Mouse (Mus musculus): Measurements from ENCODE around the gene Slc16a8. TPM values are rescaled to one million over a fixed set of nuclear protein-coding genes. Genes with fewer than 3 reads are reported as not detected.

The Slc16a8 gene
- polyA plus RNA-seq (2015; fragmentation: Nextera tagmentation; extraction: Ambion mirVana), result not detected in 2 replicates

GRCm38 (mm10) chr15:79254661-79255060 is at the start of gene Slc16a8:
Gene Slc16a8, minus strand, starts transcription at chr15:79254761.
- DNase-seq (ENCODE audit: low spot score), result no peak

GRCm38 (mm10) chr15:79303725-79304124 is 49.2 kb upstream of the Slc16a8 start:
- no peak for DNase-seq (ENCODE audit: low spot score)

GRCm38 (mm10) chr15:79299563-79300155 is 45.1 kb upstream of the Slc16a8 start:
- no peak for DNase-seq (ENCODE audit: low spot score)

GRCm38 (mm10) chr15:79298553-79298952 is 44.0 kb upstream of the Slc16a8 start:
- DNase-seq (ENCODE audit: low spot score), result no peak

- DNase-seq (ENCODE audit: low spot score), result no peak
Measured at GRCm38 (mm10) chr15:79292779-79293178, 38.2 kb upstream of the Slc16a8 start.

GRCm38 (mm10) chr15:79290340-79290739 is 35.8 kb upstream of the Slc16a8 start:
- peak; percentile 24 for DNase-seq (ENCODE audit: low spot score)

GRCm38 (mm10) chr15:79289441-79289840 is 34.9 kb upstream of the Slc16a8 start:
- no peak for DNase-seq (ENCODE audit: low spot score)

- no peak for DNase-seq (ENCODE audit: low spot score)
Measured at GRCm38 (mm10) chr15:79288387-79288786, 33.8 kb upstream of the Slc16a8 start.

GRCm38 (mm10) chr15:79287091-79287490 is 32.5 kb upstream of the Slc16a8 start:
- DNase-seq (ENCODE audit: low spot score), result no peak

- no peak for DNase-seq (ENCODE audit: low spot score)
Measured at GRCm38 (mm10) chr15:79286141-79286540, 31.6 kb upstream of the Slc16a8 start.

GRCm38 (mm10) chr15:79285399-79285798 is 30.8 kb upstream of the Slc16a8 start, which contains the start of gene Baiap2l2:
Gene Baiap2l2, minus strand, starts transcription at chr15:79285537.
- no peak for DNase-seq (ENCODE audit: low spot score)

GRCm38 (mm10) chr15:79283371-79283770 is 28.8 kb upstream of the Slc16a8 start:
- no peak for DNase-seq (ENCODE audit: low spot score)

- no peak for DNase-seq (ENCODE audit: low spot score)
Measured at GRCm38 (mm10) chr15:79282434-79282833, 27.9 kb upstream of the Slc16a8 start.

- DNase-seq (ENCODE audit: low spot score), result peak; percentile 91
Measured at GRCm38 (mm10) chr15:79281389-79281788, 26.8 kb upstream of the Slc16a8 start.

GRCm38 (mm10) chr15:79280850-79281249 is 26.3 kb upstream of the Slc16a8 start:
- no peak for DNase-seq (ENCODE audit: low spot score)

GRCm38 (mm10) chr15:79280209-79280608 is 25.6 kb upstream of the Slc16a8 start:
- DNase-seq (ENCODE audit: low spot score), result peak; percentile 73

GRCm38 (mm10) chr15:79277728-79278127 is 23.2 kb upstream of the Slc16a8 start:
- no peak for DNase-seq (ENCODE audit: low spot score)

- DNase-seq (ENCODE audit: low spot score), result no peak
Measured at GRCm38 (mm10) chr15:79273020-79273419, 18.5 kb upstream of the Slc16a8 start.

- DNase-seq (ENCODE audit: low spot score), result peak; percentile 77
Measured at GRCm38 (mm10) chr15:79271124-79271746, 16.7 kb upstream of the Slc16a8 start.

- peak; percentile 92 for DNase-seq (ENCODE audit: low spot score)
Measured at GRCm38 (mm10) chr15:79270317-79271123, 16.0 kb upstream of the Slc16a8 start.

GRCm38 (mm10) chr15:79268521-79268920 is 14.0 kb upstream of the Slc16a8 start:
- no peak for DNase-seq (ENCODE audit: low spot score)

- DNase-seq (ENCODE audit: low spot score), result peak; percentile 25
Measured at GRCm38 (mm10) chr15:79265384-79265783, 10.8 kb upstream of the Slc16a8 start.

Measured in thymus, postnatal 0 days (tissue).